ENCODE assay signal across 22 mouse cellular contexts in the genomic region with DNA sequence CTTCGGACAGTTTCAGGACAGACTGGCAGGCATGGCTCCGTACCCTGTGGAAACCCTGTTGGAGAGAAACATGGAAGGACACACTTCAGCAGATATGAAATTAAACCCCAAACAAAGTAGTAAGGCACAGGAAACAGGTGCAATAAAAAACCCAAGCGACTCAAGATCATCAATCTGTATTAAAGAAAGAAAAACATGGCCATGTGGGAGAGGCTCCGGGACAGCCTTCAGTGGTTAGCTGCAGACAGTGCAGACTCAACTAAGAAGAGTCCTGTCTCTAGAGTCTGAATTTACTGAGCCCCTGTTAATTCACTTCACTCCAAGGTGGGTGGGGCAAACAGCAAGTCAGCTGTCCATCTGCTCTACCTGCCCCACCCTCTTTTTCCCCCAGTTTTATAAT.
DNase-seq lines count a peak whose midpoint lies in the region; ATAC-seq and TF ChIP-seq lines count a peak whose summit lies in the region.
"Had no signal": no experiment of that assay in that cellular context is flagged by ENCODE, and none has a peak within 500 bp of the region (broad histone marks: within the 10 kb centered on the region; RNA-seq: fewer than 3 reads in every experiment).

No protein-coding gene starts in this region.

- no peak overlapping the region for H3K9ac ChIP-seq in kidney, embryonic 14.5 days (ENCODE audit: low read depth, low read length)
- no peak overlapping the region for H3K9ac ChIP-seq in kidney, embryonic 15.5 days
- H3K9ac ChIP-seq in kidney, embryonic 16.5 days (replicated peaks; ENCODE audit: low read length) = no peak overlapping the region
- H3K9ac ChIP-seq in kidney, postnatal 0 days (ENCODE audit: low read depth, low read length) = no peak overlapping the region

- H3K4me2 ChIP-seq in kidney, embryonic 14.5 days (replicated peaks; ENCODE audit: low read depth, low read length) = no peak overlapping the region
- no peak overlapping the region for H3K4me2 ChIP-seq in kidney, embryonic 15.5 days
- H3K4me2 ChIP-seq in kidney, embryonic 16.5 days (replicated peaks; ENCODE audit: low read depth, low read length) = no peak overlapping the region
- H3K4me2 ChIP-seq in kidney, postnatal 0 days (ENCODE audit: low read length) = no peak overlapping the region

- H3K27me3 ChIP-seq in kidney, embryonic 14.5 days (ENCODE audit: control insufficient read depth, insufficient read depth, low read length) = no peaks in the 10 kb centered on the region
- H3K27me3 ChIP-seq in kidney, embryonic 15.5 days = no peaks in the 10 kb centered on the region
- H3K27me3 ChIP-seq in kidney, embryonic 16.5 days (ENCODE audit: insufficient read depth, low read length) = no peaks in the 10 kb centered on the region
- H3K27me3 ChIP-seq in kidney, postnatal 0 days (ENCODE audit: insufficient read depth, low read length) = no peaks in the 10 kb centered on the region
- H3K27me3 ChIP-seq: CH12.LX, Patski had no signal

- H3K27ac ChIP-seq in kidney, embryonic 14.5 days (ENCODE audit: low read depth, low read length) = no peak overlapping the region
- H3K27ac ChIP-seq in kidney, embryonic 15.5 days = peak overlapping the region; percentile 45
- no peak overlapping the region for H3K27ac ChIP-seq in kidney, embryonic 16.5 days (ENCODE audit: low read length)
- H3K27ac ChIP-seq in kidney, postnatal 0 days = no peak overlapping the region

- peaks cover 6% of the 10 kb centered on the region; the same call in 1 of the 2 replicates for H3K9me3 ChIP-seq in kidney, embryonic 14.5 days (ENCODE audit: control insufficient read depth, low read length)
- 0 out of 2 replicates have a peak, but pooled peaks cover 2% of the 10 kb centered on the region for H3K9me3 ChIP-seq in kidney, embryonic 15.5 days (replicated peaks)
- H3K9me3 ChIP-seq in kidney, embryonic 16.5 days (ENCODE audit: low read length) = no peaks in the 10 kb centered on the region
- no peaks in the 10 kb centered on the region; the same call in 1 of the 2 replicates for H3K9me3 ChIP-seq in kidney, postnatal 0 days (replicated peaks; ENCODE audit: low read length)

- ATAC-seq in kidney, embryonic 14.5 days (ENCODE audit: low FRiP score, low TSS enrichment) = peak; percentile 33
- peak; percentile 61 for ATAC-seq in kidney, embryonic 15.5 days (replicated peaks; ENCODE audit: low FRiP score)
- ATAC-seq in kidney, embryonic 16.5 days (ENCODE audit: low FRiP score, low TSS enrichment) = peak; percentile 71; the same call in 1 of the 2 replicates
- ATAC-seq in kidney, postnatal 0 days (replicated peaks; ENCODE audit: low FRiP score, low read depth) = no peak
- ATAC-seq: activated CD4-positive, CD25-positive, alpha-beta regulatory T cell, adult 4 months; CD4-positive, CD25-positive, alpha-beta regulatory T cell, adult 4 months; Patski had no signal

- TF ChIP-seq CTCF in kidney, postnatal 0 days (IDR thresholded peaks at IDR 0.05; ENCODE audit: low read depth) = no peak

- no peaks in the 10 kb centered on the region for H3K36me3 ChIP-seq in kidney, embryonic 14.5 days (ENCODE audit: control insufficient read depth, insufficient read depth, low read length)
- no peaks in the 10 kb centered on the region for H3K36me3 ChIP-seq in kidney, embryonic 15.5 days
- no peaks in the 10 kb centered on the region for H3K36me3 ChIP-seq in kidney, embryonic 16.5 days (ENCODE audit: insufficient read depth, low read length)
- H3K36me3 ChIP-seq in kidney, postnatal 0 days (ENCODE audit: insufficient read depth, low read length) = no peaks in the 10 kb centered on the region
- H3K36me3 ChIP-seq: G1E had no signal

- DNase-seq in kidney, postnatal 25 days = no peak
- DNase-seq in kidney, postnatal 14 days = no peak
- no peak for DNase-seq in kidney, adult 11 months
- peak; percentile 68 for DNase-seq in kidney, postnatal 0 days (ENCODE audit: low spot score)
- no peak for DNase-seq in kidney, postnatal 36 days
- DNase-seq: adrenal gland, adult 2 months; adrenal gland, adult 8-10 months; adrenal gland, postnatal 10 days; adrenal gland, postnatal 14 days; adrenal gland, postnatal 25 days; adrenal gland, postnatal 36 days; B cell, adult 2 months; cerebellum, adult 11 months; cerebellum, adult 11-12 months had no signal

- WGBS in kidney, embryonic 14.5 days = 25% methylated on average over 4 of the region's 4 CpGs
- WGBS in kidney, embryonic 15.5 days = 28% methylated on average over 4 of the region's 4 CpGs
- 32% methylated on average over 4 of the region's 4 CpGs for WGBS in kidney, embryonic 16.5 days
- WGBS in kidney, postnatal 0 days = 18% methylated on average over 4 of the region's 4 CpGs

- no peak overlapping the region for H3K4me3 ChIP-seq in kidney, embryonic 14.5 days (ENCODE audit: low read length)
- H3K4me3 ChIP-seq in kidney, embryonic 15.5 days (replicated peaks) = no peak overlapping the region
- no peak overlapping the region for H3K4me3 ChIP-seq in kidney, embryonic 16.5 days (ENCODE audit: low read length)
- H3K4me3 ChIP-seq in kidney, postnatal 0 days (replicated peaks; ENCODE audit: low read depth, low read length) = no peak overlapping the region

- H3K4me1 ChIP-seq in kidney, embryonic 14.5 days (ENCODE audit: control insufficient read depth, insufficient read depth, low read length) = no peaks in the 10 kb centered on the region
- peaks cover 21% of the 10 kb centered on the region for H3K4me1 ChIP-seq in kidney, embryonic 15.5 days
- H3K4me1 ChIP-seq in kidney, embryonic 16.5 days (ENCODE audit: insufficient read depth, low read length) = peaks cover 8% of the 10 kb centered on the region; the same call in 1 of the 2 replicates
- H3K4me1 ChIP-seq in kidney, postnatal 0 days (replicated peaks; ENCODE audit: insufficient read depth, low read length) = no peaks in the 10 kb centered on the region
